Mouse (Mus musculus): ENCODE data around the gene Olfr1280. TPM values are rescaled to one million over a fixed set of nuclear protein-coding genes. Genes with fewer than 3 reads are reported as not detected.

Olfr1280 gene
- polyA plus RNA-seq (2014; fragmentation: Illumina TruSeq; extraction: RNeasy Lipid Tissue Mini Kit (QIAGEN cat#74804); ENCODE audit: low read depth, low replicate concordance) = not detected

GRCm38 (mm10) chr2:111313717-111314116, at the start of gene Olfr1280:
Olfr1280 (plus strand) TSS chr2:111314017.

GRCm38 (mm10) chr2:111274006-111274405, 39.8 kb upstream of the Olfr1280 start, which contains the start of gene Olfr1277:
Olfr1277 (minus strand) TSS chr2:111274106.

GRCm38 (mm10) chr2:111289836-111290235, 24.0 kb upstream of the Olfr1280 start, which contains the start of gene Olfr1278:
Olfr1278 (plus strand) TSS chr2:111290136.

GRCm38 (mm10) chr2:111300374-111300773, 13.4 kb upstream of the Olfr1280 start, which contains the start of gene Olfr1279:
Olfr1279 (plus strand) TSS chr2:111300635.

GRCm38 (mm10) chr2:111326220-111326619, 12.4 kb downstream of the Olfr1280 start, which contains the start of gene Olfr1281:
Olfr1281 (plus strand) TSS chr2:111326520.

GRCm38 (mm10) chr2:111335976-111336375, 22.2 kb downstream of the Olfr1280 start, which contains the start of gene Olfr1282:
Olfr1282 (minus strand) TSS chr2:111336076.

DNA sequence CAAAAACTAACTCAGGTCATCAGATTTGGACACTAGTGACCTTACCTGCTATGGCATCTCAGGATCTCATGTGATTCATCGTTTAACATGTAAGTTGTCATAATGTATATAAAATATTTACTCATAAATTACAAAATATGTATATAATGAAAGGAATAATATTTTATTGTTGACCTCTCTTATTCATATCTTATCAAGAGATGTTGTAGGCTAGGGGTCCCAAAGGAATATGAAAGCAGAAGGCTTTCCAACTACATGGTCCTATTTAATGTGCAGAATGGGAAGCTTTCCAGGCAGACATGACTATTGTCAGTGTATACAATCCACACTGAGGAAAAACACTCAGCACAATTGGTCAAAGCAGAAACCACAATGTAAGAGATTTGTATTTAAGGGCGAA, 52.7 kb downstream of the Olfr1280 start, which contains the start of gene Olfr1283:
Gene Olfr1283, plus strand, starts transcription at position 301 of the 400 bp plus-strand sequence.

GRCm38 (mm10) chr2:111375222-111375621, 61.4 kb downstream of the Olfr1280 start, which contains the start of gene Olfr1284:
Olfr1284 (plus strand) TSS chr2:111375522.

Other genes starting within 250 kb of the Olfr1280 start
- not detected for gene Gm13941, start 208.0 kb upstream of the Olfr1280 start, polyA plus RNA-seq (2014; fragmentation: Illumina TruSeq; extraction: RNeasy Lipid Tissue Mini Kit (QIAGEN cat#74804); ENCODE audit: low read depth, low replicate concordance)
- gene Gm15130, start 161.1 kb upstream of the Olfr1280 start, polyA plus RNA-seq (2014; fragmentation: Illumina TruSeq; extraction: RNeasy Lipid Tissue Mini Kit (QIAGEN cat#74804); ENCODE audit: low read depth, low replicate concordance) = not detected
- not detected for gene 4930430A15Rik, start 84.4 kb upstream of the Olfr1280 start, polyA plus RNA-seq (2014; fragmentation: Illumina TruSeq; extraction: RNeasy Lipid Tissue Mini Kit (QIAGEN cat#74804); ENCODE audit: low read depth, low replicate concordance)
- not detected for gene Olfr1275, start 78.7 kb upstream of the Olfr1280 start, polyA plus RNA-seq (2014; fragmentation: Illumina TruSeq; extraction: RNeasy Lipid Tissue Mini Kit (QIAGEN cat#74804); ENCODE audit: low read depth, low replicate concordance)
- not detected for gene Olfr1276, start 59.5 kb upstream of the Olfr1280 start, polyA plus RNA-seq (2014; fragmentation: Illumina TruSeq; extraction: RNeasy Lipid Tissue Mini Kit (QIAGEN cat#74804); ENCODE audit: low read depth, low replicate concordance)
- not detected for gene Olfr1277, start 39.9 kb upstream of the Olfr1280 start, polyA plus RNA-seq (2014; fragmentation: Illumina TruSeq; extraction: RNeasy Lipid Tissue Mini Kit (QIAGEN cat#74804); ENCODE audit: low read depth, low replicate concordance)
- not detected for gene Olfr1278, start 23.9 kb upstream of the Olfr1280 start, polyA plus RNA-seq (2014; fragmentation: Illumina TruSeq; extraction: RNeasy Lipid Tissue Mini Kit (QIAGEN cat#74804); ENCODE audit: low read depth, low replicate concordance)
- gene Olfr1279, start 13.4 kb upstream of the Olfr1280 start, polyA plus RNA-seq (2014; fragmentation: Illumina TruSeq; extraction: RNeasy Lipid Tissue Mini Kit (QIAGEN cat#74804); ENCODE audit: low read depth, low replicate concordance) = not detected
- not detected for gene Olfr1281, start 12.5 kb downstream of the Olfr1280 start, polyA plus RNA-seq (2014; fragmentation: Illumina TruSeq; extraction: RNeasy Lipid Tissue Mini Kit (QIAGEN cat#74804); ENCODE audit: low read depth, low replicate concordance)
- gene Olfr1282, start 22.1 kb downstream of the Olfr1280 start, polyA plus RNA-seq (2014; fragmentation: Illumina TruSeq; extraction: RNeasy Lipid Tissue Mini Kit (QIAGEN cat#74804); ENCODE audit: low read depth, low replicate concordance) = not detected
- not detected for gene Olfr1283, start 52.8 kb downstream of the Olfr1280 start, polyA plus RNA-seq (2014; fragmentation: Illumina TruSeq; extraction: RNeasy Lipid Tissue Mini Kit (QIAGEN cat#74804); ENCODE audit: low read depth, low replicate concordance)
- not detected for gene Olfr1284, start 61.5 kb downstream of the Olfr1280 start, polyA plus RNA-seq (2014; fragmentation: Illumina TruSeq; extraction: RNeasy Lipid Tissue Mini Kit (QIAGEN cat#74804); ENCODE audit: low read depth, low replicate concordance)
- gene Olfr1286, start 109.1 kb downstream of the Olfr1280 start, polyA plus RNA-seq (2014; fragmentation: Illumina TruSeq; extraction: RNeasy Lipid Tissue Mini Kit (QIAGEN cat#74804); ENCODE audit: low read depth, low replicate concordance) = not detected
- gene Olfr1287, start 135.1 kb downstream of the Olfr1280 start, polyA plus RNA-seq (2014; fragmentation: Illumina TruSeq; extraction: RNeasy Lipid Tissue Mini Kit (QIAGEN cat#74804); ENCODE audit: low read depth, low replicate concordance) = not detected
- gene Olfr1288, start 160.1 kb downstream of the Olfr1280 start, polyA plus RNA-seq (2014; fragmentation: Illumina TruSeq; extraction: RNeasy Lipid Tissue Mini Kit (QIAGEN cat#74804); ENCODE audit: low read depth, low replicate concordance) = not detected
- not detected for gene Olfr1289, start 166.8 kb downstream of the Olfr1280 start, polyA plus RNA-seq (2014; fragmentation: Illumina TruSeq; extraction: RNeasy Lipid Tissue Mini Kit (QIAGEN cat#74804); ENCODE audit: low read depth, low replicate concordance)
- not detected for gene Olfr1290, start 179.8 kb downstream of the Olfr1280 start, polyA plus RNA-seq (2014; fragmentation: Illumina TruSeq; extraction: RNeasy Lipid Tissue Mini Kit (QIAGEN cat#74804); ENCODE audit: low read depth, low replicate concordance)
- not detected for gene Olfr1291-ps1, start 183.2 kb downstream of the Olfr1280 start, polyA plus RNA-seq (2014; fragmentation: Illumina TruSeq; extraction: RNeasy Lipid Tissue Mini Kit (QIAGEN cat#74804); ENCODE audit: low read depth, low replicate concordance)
- not detected for gene Olfr1293-ps, start 211.2 kb downstream of the Olfr1280 start, polyA plus RNA-seq (2014; fragmentation: Illumina TruSeq; extraction: RNeasy Lipid Tissue Mini Kit (QIAGEN cat#74804); ENCODE audit: low read depth, low replicate concordance)
- not detected for gene Olfr1294, start 226.3 kb downstream of the Olfr1280 start, polyA plus RNA-seq (2014; fragmentation: Illumina TruSeq; extraction: RNeasy Lipid Tissue Mini Kit (QIAGEN cat#74804); ENCODE audit: low read depth, low replicate concordance)

Data from sigmoid colon, adult 10 weeks (tissue).